Mouse (Mus musculus) MEL (cell line): ENCODE measurements around the gene Nt5c1a. TPM values are rescaled to one million over a fixed set of nuclear protein-coding genes. Genes with fewer than 3 reads are reported as not detected.

Source experiments
- DNase-seq: peaks from one replicate; pipeline ENCODE4 v3.0.0; 2011; ENCODE audit warnings: low read depth, low spot score
- H3K27ac ChIP-seq: 2 replicates; pipeline ENCODE4 v1.5.1; 2012; ENCODE audit warnings: low read depth, mild to moderate bottlenecking, control low read depth, low read length, moderate library complexity; ENCODE audit not compliant: control insufficient read depth
- H3K27me3 ChIP-seq, 2 experiments: fragments of 150-350 bp in 1 of 2; sonication (generic) in 1 of 2; 2 replicates each; pipeline ENCODE4 v1.6.1; 2012; ENCODE audit warnings: low read length in 2 of 2, mild to moderate bottlenecking in 2 of 2, improper control_type of control experiment in 1 of 2, moderate library complexity in 1 of 2; ENCODE audit not compliant: insufficient read depth in 2 of 2, control insufficient read depth in 1 of 2
- H3K36me3 ChIP-seq, 2 experiments: 2 replicates each; pipeline ENCODE4 v1.6.1; 2012 to 2014; ENCODE audit warnings: low read length in 2 of 2, improper control_type of control experiment in 1 of 2, inconsistent platforms in 1 of 2, mild to moderate bottlenecking in 1 of 2; ENCODE audit not compliant: insufficient read depth in 2 of 2, control insufficient read depth in 1 of 2
- H3K4me1 ChIP-seq, 2 experiments: fragments of 150-350 bp in 1 of 2; sonication (generic) in 1 of 2; 2 replicates each; pipeline ENCODE4 v1.6.1; 2012; ENCODE audit warnings: low read length in 2 of 2, improper control_type of control experiment in 1 of 2, mild to moderate bottlenecking in 1 of 2; ENCODE audit not compliant: insufficient read depth in 2 of 2, control insufficient read depth in 1 of 2
- H3K4me3 ChIP-seq, 2 experiments: fragments of 150-350 bp in 1 of 2; sonication (generic) in 1 of 2; 2 replicates each; pipeline ENCODE4 v1.5.1; 2012; ENCODE audit warnings: low read depth in 2 of 2, low read length in 2 of 2, mild to moderate bottlenecking in 2 of 2, moderate library complexity in 2 of 2, control low read depth in 1 of 2, improper control_type of control experiment in 1 of 2; ENCODE audit not compliant: control insufficient read depth in 1 of 2, insufficient read depth in 1 of 2
- H3K79me2 ChIP-seq: 2 replicates; pipeline ENCODE4 v1.6.1; 2012; ENCODE audit warnings: mild to moderate bottlenecking, low read length, moderate library complexity; ENCODE audit not compliant: control insufficient read depth, poor library complexity, insufficient read depth
- H3K9ac ChIP-seq: 2 replicates; pipeline ENCODE4 v1.6.1; 2012; ENCODE audit warnings: low read depth, mild to moderate bottlenecking, control low read depth, low read length, moderate library complexity; ENCODE audit not compliant: control insufficient read depth, poor library complexity, severe bottlenecking
- H3K9me3 ChIP-seq: fragments of 150-350 bp; sonication (generic); replicated peaks from 2 replicates; pipeline ENCODE4 v1.6.1; 2012; ENCODE audit warnings: mild to moderate bottlenecking, low read length, improper control_type of control experiment, moderate library complexity; ENCODE audit not compliant: insufficient read depth
- BHLHE40 ChIP-seq: IDR thresholded peaks from 2 replicates; pipeline ENCODE4 v1.6.1; 2012; ENCODE audit warnings: low read depth, mild to moderate bottlenecking, inconsistent platforms, low read length, improper control_type of control experiment, borderline replicate concordance
- CHD1 ChIP-seq: IDR thresholded peaks from 2 replicates; pipeline ENCODE4 v1.6.1; 2012; ENCODE audit warnings: low read depth, mild to moderate bottlenecking, inconsistent platforms, low read length, improper control_type of control experiment
- ETS1 ChIP-seq: IDR thresholded peaks from 2 replicates; pipeline ENCODE4 v1.6.1; 2012; ENCODE audit warnings: low read depth, mild to moderate bottlenecking, inconsistent platforms, low read length, improper control_type of control experiment, moderate library complexity
- GATA1 ChIP-seq: IDR thresholded peaks from 2 replicates; pipeline ENCODE4 v1.6.1; 2011; ENCODE audit warnings: low read depth, low read length, improper control_type of control experiment
- HCFC1 ChIP-seq: IDR thresholded peaks from 2 replicates; pipeline ENCODE4 v1.6.1; 2012; ENCODE audit warnings: low read depth, mild to moderate bottlenecking, inconsistent platforms, low read length, improper control_type of control experiment, moderate library complexity
- MAZ ChIP-seq: IDR thresholded peaks from 2 replicates; pipeline ENCODE4 v1.6.1; 2012; ENCODE audit warnings: low read depth, mild to moderate bottlenecking, inconsistent platforms, low read length, improper control_type of control experiment
- MXI1 ChIP-seq: IDR thresholded peaks from 2 replicates; pipeline ENCODE4 v1.6.1; 2011; ENCODE audit warnings: mild to moderate bottlenecking, low read depth, low read length, improper control_type of control experiment
- MYC ChIP-seq: IDR thresholded peaks from 2 replicates; pipeline ENCODE4 v1.6.1; 2011; ENCODE audit warnings: low read depth, mild to moderate bottlenecking, low read length, improper control_type of control experiment, moderate library complexity
- POLR2A ChIP-seq, 2 experiments: IDR thresholded peaks; 2 replicates each; pipeline ENCODE4 v1.6.1; 2011 to 2012; ENCODE audit warnings: low read length in 2 of 2, mild to moderate bottlenecking in 2 of 2, control low read depth in 1 of 2, improper control_type of control experiment in 1 of 2, low read depth in 1 of 2, moderate library complexity in 1 of 2; ENCODE audit not compliant: control insufficient read depth in 1 of 2, insufficient read depth in 1 of 2, poor library complexity in 1 of 2
- POLR2AphosphoS5 ChIP-seq: IDR thresholded peaks from 2 replicates; pipeline ENCODE4 v1.6.1; 2012; ENCODE audit warnings: low read depth, borderline replicate concordance, mild to moderate bottlenecking, inconsistent platforms, low read length, moderate library complexity, mixed read lengths
- SIN3A ChIP-seq: IDR thresholded peaks from 2 replicates; pipeline ENCODE4 v1.6.1; 2012; ENCODE audit warnings: low read length, improper control_type of control experiment, inconsistent platforms
- SMC3 ChIP-seq: IDR thresholded peaks from 2 replicates; pipeline ENCODE4 v1.6.1; 2011; ENCODE audit warnings: low read depth, low read length, improper control_type of control experiment
- TBP ChIP-seq: IDR thresholded peaks from 2 replicates; pipeline ENCODE4 v1.8.0; 2011; ENCODE audit warnings: low read depth, low read length, improper control_type of control experiment
- UBTF ChIP-seq: IDR thresholded peaks from 2 replicates; pipeline ENCODE4 v1.6.1; 2012; ENCODE audit warnings: low read depth, mild to moderate bottlenecking, inconsistent platforms, low read length, improper control_type of control experiment, moderate library complexity, borderline replicate concordance; ENCODE audit not compliant: insufficient read depth
- USF1 ChIP-seq: IDR thresholded peaks from 2 replicates; pipeline ENCODE4 v1.6.1; 2014; ENCODE audit warnings: low read depth, mild to moderate bottlenecking, inconsistent platforms, low read length, improper control_type of control experiment, moderate library complexity
- USF2 ChIP-seq, 2 experiments: IDR thresholded peaks; 2 replicates each; pipeline ENCODE4 v1.6.1; 2011 to 2012; ENCODE audit warnings: improper control_type of control experiment in 2 of 2, low read length in 2 of 2, borderline replicate concordance in 1 of 2, inconsistent platforms in 1 of 2, low read depth in 1 of 2, mild to moderate bottlenecking in 1 of 2; ENCODE audit not compliant: insufficient read depth in 1 of 2
- ZNF384 ChIP-seq: IDR thresholded peaks from 2 replicates; pipeline ENCODE4 v1.6.1; 2012; ENCODE audit warnings: low read depth, mild to moderate bottlenecking, inconsistent platforms, low read length, improper control_type of control experiment
- polyA plus RNA-seq, 2 experiments: library from polyadenylated mRNA; stranded (reverse) in 1 of 2; unstranded in 1 of 2; fragments of >175 nt in 1 of 2; fragments of >200 nt in 1 of 2; gene quantifications; 2 replicates each; pipeline versions ENCODE4 v1.2.1 to v1.2.4; 2012; ENCODE audit warnings: low replicate concordance in 2 of 2, low read depth in 1 of 2; ENCODE audit not compliant: insufficient read length in 2 of 2, insufficient read depth in 1 of 2, missing spikeins in 1 of 2
- total RNA-seq: library from RNA; depleted of rRNA; stranded (reverse); fragments of 300-350 nt; gene quantifications from 2 replicates; pipeline ENCODE4 v1.2.3, GENCODE M21; 2012

The Nt5c1a gene
- total and polyA plus RNA-seq, 3 experiments = not detected

DNA sequence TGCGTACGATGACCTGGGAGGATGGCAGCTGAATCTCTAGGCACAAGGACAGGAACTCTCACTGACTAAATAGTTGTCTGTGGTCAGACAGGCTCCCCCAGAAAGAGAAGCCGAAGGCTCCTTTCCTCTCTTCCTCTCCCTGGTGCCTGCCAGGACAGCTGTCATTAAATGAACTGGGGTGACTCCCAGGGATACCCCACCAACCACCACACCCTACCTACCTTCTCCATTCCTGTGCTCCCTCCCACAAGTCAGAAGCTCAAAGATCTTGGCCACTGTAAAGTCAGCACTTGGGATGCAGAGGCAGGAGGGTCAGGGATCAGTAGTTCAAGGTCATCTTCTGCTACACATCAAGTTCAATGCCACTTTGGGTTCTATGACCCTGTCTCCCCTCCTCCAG is 31.5 kb downstream of the Nt5c1a start:
- Histone ChIP-seq H3K4me1 (peaks cover 0 to 4% of the 10 kb centered on the region in 2 experiments; a peak in 1 of 4 replicates), H3K9me3 (no peaks in the 10 kb centered on the region), H3K4me3 (no peak overlapping the region)

DNA sequence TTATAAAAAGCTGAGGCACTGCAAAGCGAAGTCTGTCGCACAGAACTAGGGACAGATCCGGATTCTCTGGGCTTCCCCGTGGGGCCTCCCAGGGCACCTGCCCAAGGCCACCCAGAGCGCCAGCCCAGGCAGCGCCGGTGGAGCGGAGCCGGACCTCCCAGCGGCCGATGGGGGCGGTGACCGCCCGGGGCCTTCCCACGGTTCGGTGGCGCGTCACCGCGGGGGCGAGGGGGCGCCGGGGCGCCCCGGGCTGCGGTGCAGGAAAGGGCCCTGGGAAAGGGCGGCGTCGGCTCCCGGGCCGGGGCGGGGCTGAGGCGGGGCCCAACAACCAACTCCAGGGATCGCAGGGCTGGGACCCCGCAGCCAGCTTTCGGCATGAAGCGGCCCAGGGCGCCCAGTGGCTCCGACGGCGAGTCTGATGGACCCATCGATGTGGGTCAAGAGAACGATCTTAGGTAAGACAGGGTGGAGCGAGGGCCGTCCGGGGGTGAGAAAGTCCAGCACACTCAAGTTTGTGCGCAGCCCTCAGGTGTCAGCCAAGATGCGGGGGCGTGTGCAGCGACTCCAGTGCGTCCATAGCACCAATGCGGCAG is 32.3 kb downstream of the Nt5c1a start, which contains the start of gene Heyl:
Heyl (plus strand) TSS at position 65 of the 593 bp plus-strand sequence.
- Histone ChIP-seq H3K4me1 (peaks cover 0 to 4% of the 10 kb centered on the region in 2 experiments; a peak in 1 of 4 replicates), H3K36me3 (no peaks in the 10 kb centered on the region), H3K79me2 (no peaks in the 10 kb centered on the region), H3K27ac (no peak within 1 kb of the TSS), H3K9ac (no peak within 1 kb of the TSS), H3K27me3 (peaks cover 0 to 12% of the 10 kb centered on the region in 2 experiments; a peak in 3 of 4 replicates), H3K9me3 (no peaks in the 10 kb centered on the region), H3K4me3 (no peak within 1 kb of the TSS)
- no peak for TF ChIP-seq GATA1
- no peak for TF ChIP-seq SMC3
- TF ChIP-seq SIN3A = no peak
- TF ChIP-seq ZNF384 = no peak
- no peak for TF ChIP-seq UBTF
- no peak for TF ChIP-seq MXI1
- TF ChIP-seq TBP = no peak
- no peak for DNase-seq

More for the DNA sequence above, 31.5 kb downstream of the Nt5c1a start:
- H3K27ac ChIP-seq = no peak overlapping the region
- no peak for TF ChIP-seq USF1
- TF ChIP-seq USF2 (IDR thresholded peaks at IDR 0.05; ENCODE audit: borderline replicate concordance in 1 of 2, insufficient read depth in 1 of 2, low read depth in 1 of 2, low read length in 2 of 2) = no peak
- no peak for TF ChIP-seq BHLHE40
- TF ChIP-seq ETS1 = no peak
- TF ChIP-seq MXI1 = no peak
- TF ChIP-seq POLR2A (IDR thresholded peaks at IDR 0.05; ENCODE audit: control insufficient read depth in 1 of 2, insufficient read depth in 1 of 2, low read depth in 1 of 2, low read length in 2 of 2, poor library complexity in 1 of 2) = no peak
- TF ChIP-seq HCFC1 = no peak
- TF ChIP-seq MAZ = no peak
- TF ChIP-seq CHD1 = no peak
- TF ChIP-seq POLR2AphosphoS5 = no peak
- TF ChIP-seq MYC = no peak
- no peak for TF ChIP-seq ZNF384
- H3K9ac ChIP-seq = no peak overlapping the region
- H3K79me2 ChIP-seq = no peaks in the 10 kb centered on the region
- DNase-seq = no peak
- H3K27me3 ChIP-seq = peaks cover 0 to 16% of the 10 kb centered on the region in 2 experiments
- H3K36me3 ChIP-seq = no peaks in the 10 kb centered on the region
